Mouse (Mus musculus) limb, embryonic 14.5 days (tissue): ENCODE results near the gene Yap1. TPM values are rescaled to one million over a fixed set of nuclear protein-coding genes. Genes with fewer than 3 reads are reported as not detected.
A peak's percentile ranks its signal among the peaks of the same experiment; 100 is the strongest.

Experiments
- ATAC-seq: fragments of 200-750 bp; cut with Nextera tagmentation; 2 replicates; pipeline ENCODE4 v1.8.0; 2017; ENCODE audit warnings: low read depth, moderate number of reproducible peaks, moderate TSS enrichment; ENCODE audit not compliant: low FRiP score
- DNase-seq: peaks from one replicate; pipeline ENCODE4 v3.0.0-alpha.2; 2015; ENCODE audit warnings: low spot score
- H3K27ac ChIP-seq: fragments of 300-500 bp; sonication (generic); replicated peaks from 2 replicates; pipeline ENCODE4 v1.5.1; 2014; ENCODE audit warnings: low read depth, mild to moderate bottlenecking, low read length, moderate library complexity, mixed read lengths
- H3K27me3 ChIP-seq: fragments of 300-500 bp; sonication (generic); 2 replicates; pipeline ENCODE4 v1.6.1; 2014; ENCODE audit warnings: low read length, mixed read lengths; ENCODE audit not compliant: control insufficient read depth, insufficient read depth
- H3K36me3 ChIP-seq: fragments of 300-500 bp; sonication (generic); 2 replicates; pipeline ENCODE4 v1.6.1; 2014; ENCODE audit warnings: mild to moderate bottlenecking, low read length, moderate library complexity, mixed read lengths; ENCODE audit not compliant: control insufficient read depth, insufficient read depth
- H3K4me1 ChIP-seq: fragments of 300-500 bp; sonication (generic); 2 replicates; pipeline ENCODE4 v1.6.1; 2014; ENCODE audit warnings: antibody characterized with exemption, low read length, mixed read lengths; ENCODE audit not compliant: control insufficient read depth, insufficient read depth
- H3K4me2 ChIP-seq: fragments of 300-500 bp; sonication (generic); replicated peaks from 2 replicates; pipeline ENCODE4 v1.6.1; 2014; ENCODE audit warnings: low read depth, mild to moderate bottlenecking, low read length, moderate library complexity; ENCODE audit not compliant: severe bottlenecking
- H3K4me3 ChIP-seq: fragments of 300-500 bp; sonication (generic); replicated peaks from 2 replicates; pipeline ENCODE4 v1.5.1; 2014; ENCODE audit warnings: low read length
- H3K9ac ChIP-seq: fragments of 300-500 bp; sonication (generic); 2 replicates; pipeline ENCODE4 v1.6.1; 2014; ENCODE audit warnings: mild to moderate bottlenecking, low read depth, low read length, moderate library complexity; ENCODE audit not compliant: severe bottlenecking
- H3K9me3 ChIP-seq: fragments of 300-500 bp; sonication (generic); 2 replicates; pipeline ENCODE4 v1.6.1; 2016; ENCODE audit warnings: low read length; ENCODE audit not compliant: control insufficient read depth
- POLR2A ChIP-seq: fragments of 200-500 bp; IDR thresholded peaks from 2 replicates; pipeline ENCODE4 v1.8.0; 2012; ENCODE audit warnings: inconsistent platforms, mild to moderate bottlenecking, moderate library complexity, borderline replicate concordance; ENCODE audit not compliant: insufficient read depth, insufficient read length; ENCODE audit errors: extremely low read depth
- WGBS: fragments of 180-500 bp; shearing (Covaris S2); extraction: QIAGEN DNeasy Blood & Tissue Kit; methylation state at CpG from one replicate; pipeline ENCODE4 v1.1.7; 2014; 5-methylcytosine and 5-hydroxymethylcytosine counted together
- polyA plus RNA-seq, 2 experiments: library from polyadenylated mRNA; depleted of rRNA in 1 of 2; stranded (reverse) in 1 of 2; unstranded in 1 of 2; fragments of >200 nt; fragmentation: Nextera tagmentation in 1 of 2; extraction: Ambion mirVana in 1 of 2; gene quantifications; 2 replicates each; pipeline versions ENCODE4 v1.2.1 to v1.2.3; 2012 to 2014

The Yap1 gene
- polyA plus RNA-seq, 2 experiments, result 43.3 to 75.0 TPM

DNA sequence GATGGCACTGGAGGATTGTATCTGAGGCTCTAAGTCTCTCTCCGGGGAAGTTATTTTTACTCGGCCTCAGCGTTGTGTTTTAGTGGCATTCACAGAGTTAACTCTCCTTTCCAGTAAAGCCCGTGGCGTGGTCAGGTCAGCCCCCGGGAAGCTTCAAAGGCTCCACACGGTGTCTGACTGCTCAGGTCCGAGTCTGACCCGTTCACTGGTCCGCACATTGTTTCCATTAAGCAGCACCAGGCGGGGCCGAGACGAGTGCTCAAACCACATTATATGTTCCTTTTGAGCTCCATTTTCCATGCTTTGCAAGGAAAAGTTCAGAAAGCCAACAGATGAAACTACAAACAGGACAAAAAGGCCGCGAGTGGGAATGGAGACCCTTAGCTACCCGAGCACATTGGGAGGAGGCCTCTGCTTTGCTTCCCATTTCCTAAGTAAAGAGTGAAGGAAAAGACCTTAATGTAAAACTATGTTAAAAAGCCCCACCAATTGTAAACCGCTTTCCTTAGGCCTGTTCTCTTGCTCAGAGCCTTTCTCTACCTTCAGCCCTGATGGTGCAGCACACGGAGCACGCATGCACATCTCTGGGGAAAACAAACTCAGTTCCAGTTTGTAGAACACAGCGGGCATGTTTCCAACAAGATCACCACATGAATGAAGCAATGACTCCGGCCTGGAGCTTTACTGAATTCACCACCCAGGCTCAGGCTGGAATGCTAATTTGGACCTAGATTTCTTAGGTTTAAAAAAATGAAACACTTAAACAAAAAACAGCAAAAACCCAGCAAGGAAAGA, 42.8 kb downstream of the Yap1 start:
- WGBS, result 15% methylated on average over 21 of the region's 21 CpGs
- Histone ChIP-seq H3K9me3 (no peaks in the 10 kb centered on the region), H3K9ac (no peak overlapping the region), H3K27ac (peak overlapping the region; percentile 70), H3K4me3 (no peak overlapping the region), H3K4me2 (peak overlapping the region; percentile 23; the same call in 1 of the 2 replicates), H3K36me3 (peaks cover 14% of the 10 kb centered on the region), H3K4me1 (peaks cover 38% of the 10 kb centered on the region), H3K27me3 (no peaks in the 10 kb centered on the region)
- DNase-seq (peak; percentile 53), ATAC-seq (peak; percentile 64)
- TF ChIP-seq POLR2A, result no peak

DNA sequence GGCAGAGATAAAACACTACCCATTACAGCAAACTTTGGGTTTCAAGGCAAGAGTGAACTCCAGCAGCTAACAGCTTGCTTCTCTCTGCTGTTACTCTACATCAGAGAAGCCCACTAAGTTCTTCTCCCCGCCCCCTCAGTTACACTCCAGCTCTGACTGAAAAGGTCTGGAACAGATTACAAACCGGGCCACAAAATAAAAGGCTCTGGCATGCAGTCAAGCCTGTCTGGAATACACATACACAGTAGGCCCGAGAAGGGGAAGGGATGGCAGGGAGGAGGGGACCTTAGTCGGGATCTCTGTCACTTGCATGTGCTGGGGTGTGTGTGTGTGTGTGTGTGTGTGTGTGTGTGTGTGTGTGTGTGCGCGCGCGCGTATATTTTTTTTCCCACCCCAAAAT, 44.0 kb downstream of the Yap1 start:
- peak overlapping the region; percentile 23 for H3K4me2 ChIP-seq
- H3K27me3 ChIP-seq, result no peaks in the 10 kb centered on the region
- ATAC-seq (peak; percentile 89), DNase-seq (peak; percentile 95)
- peaks cover 38% of the 10 kb centered on the region for H3K4me1 ChIP-seq
- 15% methylated on average over 9 of the region's 9 CpGs for WGBS
- peaks cover 12% of the 10 kb centered on the region for H3K36me3 ChIP-seq
- no peak for TF ChIP-seq POLR2A
- no peak overlapping the region for H3K4me3 ChIP-seq
- no peaks in the 10 kb centered on the region for H3K9me3 ChIP-seq
- peak overlapping the region; percentile 70 for H3K27ac ChIP-seq
- H3K9ac ChIP-seq, result no peak overlapping the region

DNA sequence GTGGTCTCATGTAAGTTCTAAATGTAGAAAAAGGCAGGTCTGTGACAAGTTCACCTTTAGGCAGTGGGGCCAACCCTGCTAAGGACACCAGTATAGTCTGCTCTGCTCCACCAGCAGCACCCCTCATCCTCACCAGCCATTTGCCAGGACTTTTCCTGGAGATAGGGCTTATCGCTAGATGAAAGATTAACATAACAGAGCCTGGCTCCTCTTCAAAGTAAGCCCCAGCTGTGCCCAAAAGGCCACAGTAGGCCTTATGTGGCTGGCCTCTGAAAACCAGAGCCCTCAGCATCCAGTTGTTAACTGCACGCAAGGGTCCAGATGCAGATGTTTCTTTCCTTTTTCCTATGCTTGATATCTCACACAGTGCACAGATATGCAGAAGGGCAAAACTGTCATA, 45.1 kb downstream of the Yap1 start:
- H3K27ac ChIP-seq, result 0 out of 2 replicates have a peak overlapping the region, but pooled peaks have one; percentile 70
- H3K27me3 ChIP-seq, result no peaks in the 10 kb centered on the region
- DNase-seq, result no peak
- H3K4me1 ChIP-seq, result peaks cover 38% of the 10 kb centered on the region
- H3K9me3 ChIP-seq, result no peaks in the 10 kb centered on the region
- no peak overlapping the region for H3K9ac ChIP-seq
- no peak for TF ChIP-seq POLR2A
- no peak overlapping the region for H3K4me3 ChIP-seq
- H3K36me3 ChIP-seq, result peaks cover 19% of the 10 kb centered on the region
- no peak for ATAC-seq
- 54% methylated on average over 2 of the region's 2 CpGs for WGBS
- no peak overlapping the region for H3K4me2 ChIP-seq

DNA sequence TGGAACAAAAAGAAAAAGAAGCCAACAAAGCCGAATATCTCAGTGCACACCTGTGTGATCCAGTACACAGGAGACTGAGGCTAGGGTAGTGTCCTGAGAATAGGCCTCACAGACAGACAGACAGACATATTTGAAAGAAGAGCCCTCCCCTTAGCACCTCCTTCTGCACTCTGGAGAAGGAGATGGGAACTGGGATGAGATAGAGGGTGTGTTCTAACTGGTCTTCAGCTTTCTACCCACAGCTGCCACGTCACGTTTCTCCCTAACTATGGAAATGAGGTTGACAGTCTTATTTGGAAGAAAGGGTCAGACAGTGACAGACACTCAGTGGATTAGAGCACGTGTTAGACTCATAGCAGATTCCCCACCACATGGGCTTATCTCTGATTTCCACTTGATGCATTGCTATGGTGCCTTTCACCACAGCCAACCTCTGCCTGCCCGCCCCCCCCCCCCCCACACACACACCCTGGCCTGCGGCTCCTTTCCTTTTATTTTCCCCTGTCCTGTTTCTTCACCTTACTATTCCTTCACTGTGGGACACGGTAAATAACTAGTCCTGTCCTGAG, 46.3 kb downstream of the Yap1 start:
- Histone ChIP-seq H3K9ac (no peak overlapping the region), H3K4me3 (no peak overlapping the region), H3K27me3 (no peaks in the 10 kb centered on the region), H3K4me2 (no peak overlapping the region), H3K9me3 (no peaks in the 10 kb centered on the region), H3K27ac (no peak overlapping the region), H3K36me3 (peaks cover 24% of the 10 kb centered on the region), H3K4me1 (peaks cover 37% of the 10 kb centered on the region)
- ATAC-seq (no peak), DNase-seq (no peak)
- no peak for TF ChIP-seq POLR2A
- 67% methylated on average over 6 of the region's 7 CpGs for WGBS

DNA sequence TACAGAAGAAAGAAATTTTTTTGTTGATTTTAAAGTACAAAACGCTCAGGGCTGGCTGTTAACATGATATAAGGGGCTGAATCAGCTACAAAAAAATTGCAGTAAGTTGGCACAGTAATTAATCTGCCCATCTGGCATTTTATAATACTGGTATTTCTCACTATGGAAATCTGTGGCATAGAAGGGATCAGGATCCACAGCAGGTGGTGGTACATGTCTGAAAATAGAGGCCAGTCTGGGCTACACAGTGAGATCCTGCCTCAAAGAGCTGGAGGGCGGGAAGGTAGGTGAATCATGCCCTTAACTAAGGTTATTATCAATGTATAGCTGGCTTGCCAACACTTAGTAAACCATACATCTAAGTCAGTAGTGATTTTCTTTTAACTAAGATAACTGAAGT, 47.0 kb downstream of the Yap1 start:
- WGBS, result 80% methylated on average over 2 of the region's 2 CpGs
- DNase-seq, result no peak
- no peaks in the 10 kb centered on the region for H3K9me3 ChIP-seq
- no peak for TF ChIP-seq POLR2A
- H3K4me3 ChIP-seq, result no peak overlapping the region
- H3K27me3 ChIP-seq, result no peaks in the 10 kb centered on the region
- no peak overlapping the region for H3K9ac ChIP-seq
- peaks cover 30% of the 10 kb centered on the region for H3K4me1 ChIP-seq
- H3K36me3 ChIP-seq, result peaks cover 29% of the 10 kb centered on the region
- no peak overlapping the region for H3K4me2 ChIP-seq
- ATAC-seq, result no peak
- no peak overlapping the region for H3K27ac ChIP-seq
